Mouse (Mus musculus) kidney, embryonic 15.5 days (tissue): ENCODE measurements at regions not wholly inside any gene's neighbourhood (a gene's known extent, or its start where the extent isn't known, plus 50 kb on each side); places are given as distances from the start of the nearest gene placed in this dataset.

Experiments
- ATAC-seq: fragments of 200-750 bp; cut with Nextera tagmentation; replicated peaks from 2 replicates; pipeline ENCODE4 v1.8.0; 2017; ENCODE audit warnings: moderate TSS enrichment; ENCODE audit not compliant: low FRiP score
- H3K27ac ChIP-seq: fragments of 300-500 bp; sonication (generic); 2 replicates; pipeline ENCODE4 v1.5.1; 2015; ENCODE audit warnings: mild to moderate bottlenecking, inconsistent platforms
- H3K27me3 ChIP-seq: fragments of 300-500 bp; sonication (generic); 2 replicates; pipeline ENCODE4 v1.6.1; 2015; ENCODE audit warnings: inconsistent platforms
- H3K36me3 ChIP-seq: fragments of 300-500 bp; sonication (generic); 2 replicates; pipeline ENCODE4 v1.6.1; 2015; ENCODE audit warnings: inconsistent platforms
- H3K4me1 ChIP-seq: fragments of 300-500 bp; sonication (generic); 2 replicates; pipeline ENCODE4 v1.6.1; 2015; ENCODE audit warnings: inconsistent platforms
- H3K4me2 ChIP-seq: fragments of 300-500 bp; sonication (generic); 2 replicates; pipeline ENCODE4 v1.6.1; 2015; ENCODE audit warnings: moderate library complexity, mild to moderate bottlenecking, inconsistent platforms
- H3K4me3 ChIP-seq: fragments of 300-500 bp; sonication (generic); replicated peaks from 2 replicates; pipeline ENCODE4 v1.5.1; 2015; ENCODE audit warnings: mild to moderate bottlenecking, inconsistent platforms
- H3K9ac ChIP-seq: fragments of 300-500 bp; sonication (generic); 2 replicates; pipeline ENCODE4 v1.6.1; 2015; ENCODE audit warnings: mild to moderate bottlenecking, inconsistent platforms
- H3K9me3 ChIP-seq: fragments of 300-500 bp; sonication (generic); replicated peaks from 2 replicates; pipeline ENCODE4 v1.6.1; 2016; ENCODE audit warnings: inconsistent platforms
- WGBS: fragments of 180-500 bp; shearing (Covaris S2); methylation state at CpG from one replicate; pipeline ENCODE4 v1.1.7; 2015; ENCODE audit warnings: mixed read lengths; 5-methylcytosine and 5-hydroxymethylcytosine counted together

- H3K4me1 ChIP-seq: no peaks in the 10 kb centered on the region
- no peak overlapping the region for H3K4me3 ChIP-seq
- H3K9me3 ChIP-seq: no peaks in the 10 kb centered on the region
- ATAC-seq: no peak
- H3K27ac ChIP-seq: no peak overlapping the region
- H3K9ac ChIP-seq: no peak overlapping the region
- 36% methylated on average over 1 of the region's 1 CpGs for WGBS
- no peaks in the 10 kb centered on the region for H3K27me3 ChIP-seq
- H3K36me3 ChIP-seq: no peaks in the 10 kb centered on the region
- no peak overlapping the region for H3K4me2 ChIP-seq
Measured at GRCm38 (mm10) chr7:87195647-87196046, 50.2 kb upstream of the Nox4 start.
